Mouse (Mus musculus) layer of hippocampus, adult 11-12 months (tissue): ENCODE results near the gene Tmem253.

Experiments used
- DNase-seq: peaks from one replicate; pipeline ENCODE4 v3.0.0; 2022; ENCODE audit warnings: low spot score

Tmem253 gene

GRCm38 (mm10) chr14:52008321-52009203 is 6.9 kb upstream of the Tmem253 start:
- DNase-seq: peak; percentile 94

DNA sequence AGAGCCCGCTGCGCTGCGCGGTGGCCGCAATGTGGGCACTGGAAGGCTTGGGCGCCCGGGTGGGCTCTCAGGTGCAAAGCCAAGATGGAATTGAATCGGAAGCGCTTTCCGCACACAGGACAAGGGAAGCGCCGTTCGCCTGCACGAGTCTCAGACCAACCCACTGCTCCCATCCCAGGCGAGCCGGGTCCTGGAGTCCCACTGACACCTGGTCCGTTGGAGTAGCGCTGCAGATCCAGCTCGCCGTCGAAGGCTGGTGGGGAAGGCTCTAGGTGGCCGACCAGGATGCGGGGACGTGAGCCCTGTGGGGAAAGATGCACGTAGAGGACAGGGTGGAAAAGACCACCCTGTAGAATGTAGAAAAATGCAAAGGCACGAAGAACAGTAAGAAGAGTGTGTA is 6.1 kb upstream of the Tmem253 start:
- DNase-seq: no peak

- DNase-seq: no peak
These were observed 5.6 kb upstream of the Tmem253 start for GRCm38 (mm10) chr14:52009841-52010240.

GRCm38 (mm10) chr14:52010446-52011111 is 4.9 kb upstream of the Tmem253 start:
- DNase-seq: peak; percentile 61

DNA sequence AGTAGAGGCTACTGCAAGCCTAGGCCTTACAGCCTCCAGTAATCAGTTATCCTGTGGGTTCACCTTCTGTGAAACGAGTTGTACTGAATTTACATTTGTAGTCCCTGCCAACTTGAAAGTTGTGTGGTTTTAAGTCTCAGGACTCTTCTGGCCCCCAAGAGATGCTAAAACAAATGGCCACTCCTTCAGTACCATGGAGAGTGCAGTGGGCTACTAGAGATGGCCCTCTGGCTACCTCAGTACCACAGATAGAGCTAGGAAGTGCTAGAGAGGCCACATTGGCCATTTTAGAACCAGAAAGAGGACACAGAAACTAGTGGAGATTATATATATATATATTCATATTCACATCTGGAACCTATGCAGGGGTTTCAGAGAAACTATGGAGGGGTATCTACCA is 3.8 kb upstream of the Tmem253 start:
- no peak for DNase-seq

DNA sequence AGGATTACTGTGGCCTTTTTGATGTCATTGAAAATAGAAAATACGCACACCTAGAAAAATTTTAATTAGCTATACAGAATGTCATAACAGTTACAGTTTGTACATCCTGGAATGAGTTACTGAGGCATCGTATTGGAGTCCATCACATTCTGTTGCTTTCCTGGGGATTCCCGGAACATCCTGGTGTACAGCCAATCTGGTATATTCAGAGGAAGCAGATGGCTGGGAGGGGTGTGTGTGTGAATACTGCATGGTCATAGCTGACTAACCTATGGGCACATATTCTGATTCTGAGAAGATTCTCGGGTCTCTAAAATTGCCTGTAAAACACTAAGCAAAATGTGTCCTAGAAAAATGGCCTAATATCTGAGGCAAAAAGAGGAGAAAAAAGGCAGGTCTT is 3.4 kb upstream of the Tmem253 start:
- no peak for DNase-seq

DNA sequence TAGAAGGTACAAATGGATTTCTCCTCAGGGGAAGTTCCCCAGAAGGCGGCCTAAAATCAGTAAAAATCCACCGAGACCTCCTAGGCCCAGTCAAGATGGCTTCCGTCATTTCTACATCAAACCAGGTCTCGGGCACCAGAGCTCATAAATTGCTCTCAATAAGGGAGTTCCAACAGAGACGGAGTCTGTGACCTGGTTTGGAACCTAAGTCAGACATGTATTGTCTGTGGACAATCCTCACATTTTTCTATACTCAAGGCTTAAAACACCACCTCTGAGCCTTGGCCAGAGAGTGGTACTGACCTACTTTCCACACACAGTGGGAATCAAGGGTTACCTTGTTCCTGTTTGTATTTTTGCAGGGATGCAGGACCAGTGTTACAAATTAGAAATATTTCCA is 2.9 kb upstream of the Tmem253 start:
- no peak for DNase-seq

- no peak for DNase-seq
These were observed 2.3 kb upstream of the Tmem253 start for GRCm38 (mm10) chr14:52013021-52013610.

DNA sequence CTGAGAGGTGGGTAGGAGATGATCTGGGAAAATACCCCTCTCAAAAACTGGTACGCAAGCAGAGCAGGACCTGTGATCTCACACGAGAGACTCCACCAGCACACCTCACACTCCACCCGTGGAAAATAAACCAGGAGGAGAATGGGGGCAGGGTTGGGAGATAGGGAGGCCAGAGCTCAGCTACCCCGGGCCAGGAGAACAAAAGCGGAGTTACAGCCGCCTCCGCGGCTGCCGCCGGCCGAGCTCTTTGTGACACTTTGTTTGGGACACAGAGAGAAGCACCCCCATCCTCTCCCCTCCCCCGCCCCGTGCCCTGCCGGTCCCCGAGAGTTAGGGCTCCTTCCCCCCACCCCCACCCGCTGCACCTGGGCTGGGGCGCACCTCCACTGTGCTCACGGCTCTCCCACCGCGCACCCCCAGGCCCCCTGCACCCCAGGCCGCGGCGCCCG is 1.7 kb upstream of the Tmem253 start:
- DNase-seq: no peak

DNA sequence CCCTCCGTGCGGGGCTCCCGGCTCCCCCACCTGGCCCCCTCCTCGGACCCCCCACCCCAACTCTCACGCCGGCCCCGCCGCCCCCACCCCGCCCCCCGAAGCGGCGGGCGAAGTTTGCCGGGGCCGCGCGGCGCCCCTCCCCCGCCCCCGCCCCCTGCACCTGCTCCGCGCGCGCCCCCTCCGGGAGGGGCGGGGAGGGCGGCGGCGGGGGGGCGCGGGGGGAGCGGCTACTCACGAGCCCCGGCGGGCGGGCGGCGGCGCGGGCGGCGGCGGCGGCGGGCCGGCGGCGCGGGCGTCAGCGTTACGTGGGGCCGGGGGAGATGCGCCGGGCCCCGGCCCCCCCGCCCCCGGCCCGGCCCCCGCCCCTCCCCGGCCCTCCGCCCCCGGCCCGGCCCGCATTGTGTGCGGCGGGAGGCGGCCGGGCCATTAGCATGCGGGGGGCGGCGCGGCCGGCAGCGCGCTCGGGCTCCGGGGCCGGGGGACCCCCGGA is 1.1 kb upstream of the Tmem253 start:
- DNase-seq: no peak

DNA sequence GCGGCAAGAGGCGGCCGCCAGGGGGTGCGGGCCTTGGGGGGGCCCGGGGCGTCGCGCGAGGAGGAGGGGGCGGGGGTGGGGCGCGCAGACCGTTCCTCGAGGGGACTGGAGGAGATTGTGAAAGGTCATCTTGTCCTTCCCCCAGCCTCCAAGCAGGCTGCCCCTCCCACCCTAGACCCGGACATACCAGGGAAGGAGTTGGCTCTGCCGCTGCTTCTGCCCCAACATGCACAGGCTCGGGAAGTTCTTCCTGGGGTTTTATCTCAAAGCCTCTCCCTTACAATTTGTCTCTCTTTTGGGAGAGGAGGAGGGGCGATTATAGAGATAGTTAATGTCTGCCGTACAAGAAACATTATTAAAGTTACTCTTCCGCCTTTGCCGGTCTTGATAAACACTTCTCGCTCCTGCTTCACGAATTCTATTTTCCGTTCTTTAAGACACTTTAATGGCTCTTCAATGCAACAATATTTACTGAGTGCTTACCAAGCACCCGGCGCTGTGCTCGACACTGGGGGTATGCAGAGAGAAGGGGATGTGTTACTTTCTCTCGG is 622 bp upstream of the Tmem253 start:
- no peak for DNase-seq

DNA sequence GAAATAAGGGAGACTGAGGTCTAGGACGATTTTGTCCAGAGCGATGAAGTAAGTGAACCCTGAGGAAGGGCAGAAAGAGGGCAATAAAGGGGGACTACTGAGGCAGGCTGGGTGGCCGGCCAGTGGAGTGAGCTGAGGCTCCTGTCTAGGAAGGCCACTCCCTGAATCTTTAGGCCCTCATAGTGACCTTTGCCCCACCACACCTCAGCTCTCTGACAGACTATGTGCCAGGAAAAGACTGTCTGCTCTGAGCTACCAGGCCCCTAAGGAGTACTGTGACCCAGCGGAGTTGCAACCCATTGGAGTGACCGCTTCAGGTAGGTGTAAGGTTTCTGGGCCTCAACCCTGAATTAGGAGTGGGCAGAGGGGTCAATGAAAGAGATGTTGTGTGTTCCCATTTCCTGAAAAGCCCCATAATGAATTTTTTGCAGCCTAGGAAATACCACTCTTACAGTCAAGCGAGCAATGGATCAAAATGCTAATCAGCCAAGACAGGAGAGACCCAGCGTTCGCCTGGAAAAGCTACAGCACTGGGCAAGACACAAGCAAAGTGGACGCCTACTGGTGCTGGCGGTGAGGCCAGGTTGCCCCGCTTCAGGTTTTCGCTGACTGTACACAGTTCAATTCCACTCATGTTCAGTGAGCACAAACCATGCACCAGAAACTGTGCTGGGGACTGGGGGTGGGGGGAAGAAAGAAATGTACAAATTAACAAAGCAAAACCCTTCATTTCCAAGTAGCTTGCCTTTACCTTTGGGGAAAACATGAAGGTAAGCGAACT is 1.4 kb downstream of the Tmem253 start:
- no peak for DNase-seq

DNA sequence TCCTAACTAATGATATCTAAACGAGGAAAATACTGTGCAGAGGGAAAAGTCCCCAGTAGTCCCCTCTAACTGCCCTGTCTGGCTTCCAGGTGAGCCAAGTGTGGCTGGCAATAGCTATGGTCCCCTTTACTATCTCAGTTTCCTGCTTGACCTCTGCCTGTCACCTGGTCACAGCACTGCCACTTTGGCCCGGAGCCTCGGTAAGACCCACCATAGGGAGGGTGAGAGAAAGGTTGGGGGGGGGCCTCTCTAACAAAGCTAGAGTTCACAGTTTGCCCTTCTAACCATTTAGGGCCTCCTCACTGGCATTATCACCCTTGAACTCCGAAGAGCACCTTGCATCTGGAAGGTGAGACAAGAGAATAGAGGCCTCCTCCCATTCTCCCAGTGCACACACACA is 2.2 kb downstream of the Tmem253 start:
- DNase-seq: no peak

DNA sequence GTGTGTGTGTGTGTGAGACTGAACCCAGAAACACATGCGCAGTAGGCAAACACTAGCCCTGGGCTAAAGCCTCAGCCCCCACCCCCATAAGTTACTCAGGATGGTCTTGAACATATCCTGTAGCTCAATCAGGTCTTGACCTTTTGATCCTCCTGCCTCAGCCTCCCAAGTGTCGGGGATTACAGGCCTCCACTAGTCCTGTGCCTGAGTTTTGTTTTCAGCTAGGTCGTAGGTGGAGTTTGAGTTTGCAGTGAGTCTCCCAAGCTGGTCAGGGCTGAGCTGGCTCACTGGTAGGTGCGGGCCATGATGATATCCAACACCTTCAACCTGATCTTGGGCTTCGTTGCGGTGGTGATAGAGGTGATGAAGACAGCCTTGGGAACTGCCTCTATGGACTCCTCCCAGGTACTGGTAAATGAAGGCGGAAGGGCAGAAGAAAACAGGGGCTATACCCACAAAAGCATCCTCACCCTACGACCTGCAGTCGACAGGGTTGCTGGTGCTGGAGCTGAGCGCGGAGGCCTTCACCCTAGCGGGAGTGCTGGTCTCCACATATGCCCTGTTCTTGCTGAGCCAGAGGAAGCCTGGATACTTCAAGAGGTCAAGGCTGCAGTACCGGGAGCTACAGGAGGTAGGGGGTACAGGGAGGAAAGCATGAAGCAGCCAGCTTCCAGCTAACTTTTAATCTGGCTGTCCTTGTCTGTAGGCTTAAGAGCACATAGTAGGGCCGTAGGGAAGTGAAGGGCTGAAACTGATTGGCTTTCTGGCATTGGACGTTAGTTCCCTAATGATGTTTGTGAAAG is 3.0 kb downstream of the Tmem253 start:
- DNase-seq: no peak

- no peak for DNase-seq
These were observed 3.7 kb downstream of the Tmem253 start for GRCm38 (mm10) chr14:52019051-52019589.

DNA sequence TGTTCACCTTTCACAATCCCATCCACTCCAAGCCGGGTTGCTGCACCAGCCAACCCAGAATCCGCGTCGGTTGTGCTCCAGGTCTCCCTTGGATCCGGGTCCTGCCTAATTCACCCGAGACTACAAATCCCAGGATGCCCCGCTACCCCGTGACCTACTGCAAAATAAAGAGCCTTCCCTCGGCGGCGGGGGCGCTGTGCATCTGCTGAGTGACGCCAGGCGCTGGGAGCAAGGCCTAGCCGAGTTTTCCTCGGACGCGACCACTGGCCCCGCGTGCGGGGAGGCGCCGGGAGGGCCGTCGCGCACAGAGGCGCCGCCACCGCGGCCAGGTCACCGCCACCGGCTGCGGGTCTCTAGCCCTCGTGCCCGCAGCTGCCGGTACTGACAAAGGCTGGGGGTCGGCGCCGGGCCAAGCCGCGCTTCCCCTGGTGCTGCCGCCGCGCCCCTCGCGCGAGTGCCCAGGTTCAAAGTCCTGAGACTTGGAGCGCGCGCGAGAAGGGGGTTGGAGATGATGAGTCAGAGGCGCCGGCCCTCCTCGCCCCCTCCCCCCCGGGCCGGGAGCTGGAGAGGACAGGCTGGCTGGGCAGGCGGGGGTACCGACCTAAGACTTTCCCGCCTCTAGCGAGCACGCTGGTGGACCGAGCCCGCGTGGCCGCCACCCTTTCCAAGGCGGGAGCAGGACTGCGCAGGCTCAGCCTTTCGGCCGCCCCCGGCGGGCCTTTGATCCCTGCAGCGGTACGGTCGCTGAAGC is 4.3 kb downstream of the Tmem253 start:
- DNase-seq: peak; percentile 99

GRCm38 (mm10) chr14:52020486-52021137 is 5.2 kb downstream of the Tmem253 start, which contains the start of gene Zfp219:
Gene Zfp219, minus strand, starts transcription at chr14:52020733.
- DNase-seq: peak; percentile 68

GRCm38 (mm10) chr14:52021138-52021529 is 5.7 kb downstream of the Tmem253 start:
- DNase-seq: no peak

- no peak for DNase-seq
These were observed 6.2 kb downstream of the Tmem253 start for GRCm38 (mm10) chr14:52021568-52022212.
